Mouse (Mus musculus) left cerebral cortex, postnatal 4 days (tissue): ENCODE data around the gene Lrrc25. TPM values are rescaled to one million over a fixed set of nuclear protein-coding genes. Genes with fewer than 3 reads are reported as not detected.

ENCODE experiments used
- DNase-seq: peaks from one replicate; pipeline ENCODE4 v3.0.0-alpha.2; 2022
- intact Hi-C: fragments of 180-260 bp; cut with DNase I; formaldehyde crosslinking; loops from one replicate; pipeline ENCODE4 v1.15.1; 2025
- total RNA-seq, 2 experiments: library from RNA; stranded (reverse); gene quantifications; 2 replicates each; pipeline ENCODE4 v1.2.3; 2021

The Lrrc25 gene
- total RNA-seq, 2 experiments from 2014 or later = 1.1 to 1.3 TPM

- DNase-seq = no peak
Observed at GRCm38 (mm10) chr8:70598722-70599121, 17.2 kb upstream of the Lrrc25 start.

DNA sequence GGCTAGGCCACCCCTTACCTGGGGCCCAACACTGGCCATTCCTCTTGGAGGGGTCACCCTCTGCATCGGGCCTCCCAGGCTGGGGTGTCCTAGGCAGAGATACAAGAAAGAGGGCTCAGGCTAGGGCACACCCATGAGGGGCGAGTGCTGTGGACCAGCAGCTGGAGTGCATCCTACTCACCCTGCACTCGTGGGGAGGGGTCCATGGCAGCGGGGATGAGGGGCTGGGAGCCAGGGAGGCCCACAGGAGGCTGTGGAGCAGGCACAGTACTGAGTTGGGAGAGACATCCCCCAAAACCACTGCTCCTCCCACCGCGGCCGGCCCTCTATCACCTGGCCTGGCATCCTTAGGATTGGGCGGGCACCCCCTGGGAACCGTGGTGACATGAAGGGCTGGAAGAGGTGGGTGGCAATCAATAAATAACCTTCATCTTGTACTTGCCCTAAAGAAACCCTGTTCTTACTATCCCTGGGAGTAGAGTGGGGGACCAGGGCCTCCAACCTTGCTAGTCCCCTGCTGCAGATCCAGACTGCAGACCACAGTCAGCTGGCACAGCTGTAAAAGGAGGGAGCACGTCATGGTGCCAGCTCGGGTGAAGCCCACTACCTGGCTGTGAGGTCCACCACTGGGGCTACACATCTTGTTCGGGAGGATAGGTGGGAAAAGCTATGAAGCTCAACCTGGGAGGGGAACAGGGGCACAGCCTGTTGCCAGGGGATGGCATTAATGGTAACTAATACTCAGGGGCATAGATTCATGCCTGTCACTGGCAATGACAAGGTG, 16.3 kb upstream of the Lrrc25 start:
- no peak for DNase-seq
- intact Hi-C loops = no loop called here

More at GRCm38 (mm10) chr8:70598722-70599121, 17.2 kb upstream of the Lrrc25 start:
- intact Hi-C loops = no loop called here

DNA sequence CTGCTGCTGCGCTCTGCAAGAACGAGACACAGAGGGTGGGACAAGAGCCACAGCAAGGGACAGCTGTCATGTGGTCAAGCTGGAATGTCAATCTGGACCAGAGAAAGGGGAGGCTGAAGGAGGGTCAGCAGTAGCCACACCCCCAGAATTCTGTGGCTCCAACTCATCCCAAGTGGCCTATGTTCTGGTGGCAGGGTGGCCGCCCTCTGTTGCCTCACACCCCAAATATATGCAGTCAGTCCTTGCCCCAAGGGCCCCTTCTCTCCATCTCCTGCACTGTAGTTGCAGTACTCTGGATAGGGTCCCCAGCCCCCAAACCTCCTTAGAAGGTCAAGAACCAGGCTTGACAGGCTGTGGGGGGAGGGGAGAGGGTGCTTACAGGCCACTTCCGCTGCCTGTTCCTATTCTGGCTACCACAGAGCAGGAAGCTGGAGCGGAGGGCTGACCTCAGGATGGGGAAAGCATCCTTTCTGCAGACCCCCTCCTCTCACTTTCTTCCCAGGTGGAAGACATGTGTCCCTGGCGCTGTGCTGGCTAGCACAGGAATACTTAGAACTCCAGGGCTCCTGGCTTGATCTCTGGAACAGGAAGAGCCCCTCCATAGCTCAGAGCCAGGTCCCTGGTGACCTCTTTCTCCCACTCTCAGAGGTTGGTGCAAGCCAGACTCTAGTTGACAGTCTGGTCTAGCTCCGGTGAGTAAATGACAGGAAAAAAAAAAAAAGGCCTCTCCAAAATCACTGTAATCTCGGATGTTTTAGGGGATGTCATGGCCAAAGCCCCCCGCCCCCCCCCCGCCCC, 15.3 kb upstream of the Lrrc25 start:
- peak; percentile 49 for DNase-seq
- intact Hi-C loops = no loop called here

DNA sequence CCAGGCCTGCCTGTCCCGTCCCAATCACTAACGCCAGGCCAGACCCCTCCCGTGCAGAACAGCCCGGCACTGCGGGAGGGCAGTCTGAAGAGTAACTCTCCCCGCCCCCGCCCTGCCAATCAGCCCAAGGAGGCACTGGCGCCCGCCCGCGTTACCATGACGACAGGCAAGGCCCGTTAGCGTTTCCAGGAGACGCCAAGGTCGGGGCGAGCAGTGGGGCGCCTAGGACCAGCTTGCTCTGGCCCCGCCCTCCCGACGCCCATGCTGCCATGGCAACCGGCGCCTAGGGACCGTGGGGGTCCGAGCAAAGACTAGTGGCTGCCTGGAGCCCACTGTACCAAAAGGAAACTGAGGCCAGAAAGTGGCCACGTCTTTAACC, 14.7 kb upstream of the Lrrc25 start:
- intact Hi-C loops = no loop called here
- peak; percentile 98 for DNase-seq

DNA sequence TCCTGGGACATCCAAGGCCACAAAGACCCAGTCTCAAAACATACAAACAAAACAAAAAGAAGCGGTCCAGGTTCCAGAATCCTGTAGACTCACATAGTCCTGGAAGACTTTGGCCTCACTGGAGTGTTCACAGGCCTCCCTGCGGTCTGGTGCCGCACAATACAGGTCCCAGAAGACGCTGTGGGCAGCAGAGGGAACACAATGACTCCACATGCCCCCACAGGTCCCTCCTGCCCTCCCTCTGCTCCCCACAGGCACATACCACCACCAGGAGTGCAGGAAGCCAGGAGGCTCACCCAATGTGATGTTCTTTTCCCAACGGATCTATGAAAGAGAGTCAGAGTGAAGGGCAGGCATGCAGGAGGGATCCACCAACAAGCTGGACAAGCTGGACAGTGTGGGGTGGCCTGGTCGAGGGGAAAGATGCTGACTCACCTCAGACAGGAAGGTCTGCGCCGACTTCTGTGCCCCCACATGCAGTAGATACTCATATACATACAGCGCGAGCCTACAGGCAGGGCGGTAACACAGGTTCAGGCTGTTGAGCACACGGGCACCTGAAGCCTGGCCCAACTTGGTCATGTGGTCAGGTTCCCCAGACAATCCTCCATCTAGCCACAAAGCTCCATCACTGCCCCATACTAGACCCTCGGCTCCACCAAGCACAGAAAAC, 13.7 kb upstream of the Lrrc25 start:
- intact Hi-C loops = no loop called here
- DNase-seq = no peak

GRCm38 (mm10) chr8:70604558-70604957, 11.4 kb upstream of the Lrrc25 start:
- DNase-seq = no peak
- intact Hi-C loops = no loop called here

DNA sequence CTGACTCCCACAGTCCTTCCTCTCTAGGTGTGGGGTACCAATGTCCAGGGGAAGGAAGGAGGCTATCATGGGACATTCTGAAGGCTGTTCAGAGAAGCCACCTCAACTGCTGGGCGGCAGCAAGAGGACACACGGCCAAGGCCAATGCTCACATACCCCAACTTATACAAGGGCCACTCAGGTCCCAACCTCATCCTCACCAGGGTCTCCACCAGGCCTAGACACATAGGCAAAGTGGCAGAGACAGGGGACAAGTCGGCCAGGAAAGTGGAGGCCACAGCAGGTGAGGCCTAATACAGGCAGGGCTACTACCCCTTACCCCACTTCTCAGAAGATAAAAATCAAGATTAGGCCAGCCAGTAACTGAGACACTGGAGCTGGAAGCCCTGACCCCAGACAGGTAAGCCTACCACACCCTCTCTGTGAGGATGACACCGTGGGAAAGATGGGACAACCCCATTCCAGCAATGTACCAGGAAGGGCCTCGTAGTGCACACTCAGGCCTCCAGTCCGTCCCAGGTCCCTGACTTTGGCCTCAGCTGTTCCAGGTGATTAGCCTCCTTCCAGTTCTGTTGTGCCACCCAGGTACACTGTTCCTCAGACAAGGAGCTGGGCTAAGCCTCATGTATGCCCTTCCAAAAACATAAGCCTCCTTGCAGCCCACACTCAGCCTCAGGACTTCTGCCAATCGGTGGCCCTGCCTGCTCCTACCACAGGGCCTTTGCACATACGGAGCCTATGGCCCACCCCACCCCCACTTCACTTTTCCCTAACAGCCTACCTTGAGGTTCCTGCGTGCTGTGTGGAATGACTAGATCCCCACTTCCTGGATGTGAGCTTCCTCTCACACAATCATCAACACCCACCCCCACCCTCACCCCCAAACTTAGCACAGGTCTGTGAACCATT, 9.8 kb upstream of the Lrrc25 start:
- intact Hi-C loops = no loop called here

DNA sequence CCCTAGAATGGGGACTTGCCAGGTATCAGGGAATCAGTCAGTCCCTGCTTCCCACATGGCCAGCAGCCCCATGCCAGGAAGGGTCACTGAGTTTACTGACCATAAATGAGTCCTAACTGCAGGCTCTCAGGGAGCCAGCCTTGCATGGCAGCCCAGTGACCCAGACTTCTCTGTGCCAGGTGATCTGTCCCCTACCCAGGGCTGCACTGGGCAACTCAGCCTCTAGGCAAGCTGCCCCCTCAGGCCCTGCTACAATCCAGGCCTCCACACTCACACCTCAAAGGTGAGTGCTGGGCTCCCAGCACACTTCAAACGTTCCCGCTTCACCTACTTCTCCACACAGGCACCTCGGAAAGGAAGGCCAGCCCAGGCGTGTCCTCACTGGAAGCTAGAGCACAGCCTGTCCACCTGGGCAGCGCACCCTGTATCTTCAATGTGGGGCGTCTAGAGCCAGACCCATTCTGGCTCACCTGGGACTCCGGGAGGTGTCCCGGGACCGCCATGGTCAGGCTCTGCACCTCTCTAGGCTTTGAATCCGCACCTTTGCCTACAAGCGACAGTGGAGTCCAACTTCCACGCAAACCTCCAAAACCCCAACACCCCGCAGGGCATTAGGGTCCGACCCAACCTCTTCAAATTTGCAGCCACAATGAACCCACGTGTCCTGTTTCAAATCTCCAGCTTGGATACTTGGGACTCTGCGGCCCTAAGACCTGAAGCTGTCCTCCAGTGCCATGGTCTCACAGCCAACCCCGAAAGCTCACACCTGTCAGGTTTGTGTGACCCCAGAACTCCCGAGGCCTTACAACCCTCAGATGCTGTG, 9.0 kb upstream of the Lrrc25 start:
- intact Hi-C loops = no loop called here
- no peak for DNase-seq

More for the DNA sequence above, 9.8 kb upstream of the Lrrc25 start:
- no peak for DNase-seq

GRCm38 (mm10) chr8:70607603-70607897, 8.4 kb upstream of the Lrrc25 start:
- intact Hi-C loops = no loop called here
- DNase-seq = no peak

DNA sequence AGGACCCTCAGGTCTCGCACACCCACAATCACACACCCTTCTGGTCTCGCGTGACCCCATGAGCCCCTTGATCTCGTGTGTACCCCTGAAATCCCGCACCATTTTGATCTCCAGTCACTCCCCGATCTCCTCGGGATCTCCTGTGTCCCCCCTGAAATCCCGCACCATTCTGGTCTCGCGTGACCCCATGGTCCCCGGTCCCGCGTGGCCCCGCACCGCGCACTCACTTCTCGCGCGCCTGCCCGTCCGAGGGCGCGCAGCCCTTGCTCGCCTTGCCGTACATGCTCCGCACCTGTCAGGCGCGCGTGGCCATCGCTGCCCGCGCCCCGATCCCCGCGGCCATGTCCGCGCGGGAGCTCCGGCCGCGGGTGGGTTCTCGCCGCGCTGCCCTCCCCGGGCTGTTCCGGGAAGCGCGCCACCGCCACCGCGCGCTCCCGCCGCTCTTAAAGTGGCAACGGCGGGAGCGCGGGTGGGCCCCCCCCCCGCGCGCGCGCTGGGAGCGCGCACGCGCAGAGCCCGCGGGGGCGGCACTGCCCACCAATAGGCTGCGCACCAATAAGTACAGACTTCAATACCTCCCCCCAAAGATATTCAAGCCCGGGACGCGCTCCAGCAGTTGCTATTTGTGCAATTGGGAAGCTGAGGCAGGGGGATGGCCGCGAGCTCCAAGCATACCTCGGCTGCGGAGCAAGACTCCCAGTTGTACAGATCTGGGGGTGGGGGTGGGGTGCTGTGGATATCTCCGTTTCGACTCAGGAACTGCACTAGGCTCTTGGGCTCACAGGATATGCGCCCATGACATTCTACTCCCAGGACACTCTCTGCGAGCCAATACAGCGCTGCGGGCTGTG, 7.8 kb upstream of the Lrrc25 start:
- intact Hi-C loops = no loop called here

GRCm38 (mm10) chr8:70608749-70609367, 7.1 kb upstream of the Lrrc25 start, which contains the start of gene Ssbp4:
Gene Ssbp4 (minus strand): TSS chr8:70608872.
- no peak for DNase-seq
- intact Hi-C loops = no loop called here

More for the DNA sequence above, 7.8 kb upstream of the Lrrc25 start:
- peak; percentile 58 for DNase-seq

DNA sequence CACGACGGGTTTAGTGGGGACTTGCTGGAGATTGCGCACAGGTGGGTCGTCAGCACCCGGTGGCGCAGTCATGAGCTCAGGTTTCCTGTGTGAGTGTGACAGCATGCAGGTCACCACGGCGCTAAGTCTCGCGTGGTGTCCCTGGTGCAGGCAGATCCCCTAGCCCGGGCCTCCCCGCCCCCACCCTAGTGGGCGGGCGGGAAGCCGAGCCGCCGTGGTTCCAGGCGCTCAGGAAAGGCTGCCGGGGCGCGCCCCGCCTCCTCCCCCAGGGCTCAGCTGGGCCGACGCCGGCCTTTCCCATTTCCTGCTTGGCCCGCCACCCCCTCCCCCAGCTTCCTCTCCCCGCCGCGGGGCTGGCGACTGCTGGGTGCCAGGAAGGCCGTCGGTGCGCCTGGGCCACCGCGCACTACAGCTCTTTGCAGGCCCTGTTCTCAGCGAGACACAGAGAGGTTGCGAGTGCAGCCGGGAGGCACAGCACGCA, 6.5 kb upstream of the Lrrc25 start:
- DNase-seq = peak; percentile 78
- intact Hi-C loops = no loop called here

- intact Hi-C loops = no loop called here
Observed at GRCm38 (mm10) chr8:70609849-70610795, 5.8 kb upstream of the Lrrc25 start.

GRCm38 (mm10) chr8:70610796-70611771, 4.9 kb upstream of the Lrrc25 start:
- intact Hi-C loops = no loop called here
- peak; percentile 75 for DNase-seq

More at GRCm38 (mm10) chr8:70609849-70610795, 5.8 kb upstream of the Lrrc25 start:
- peak; percentile 72 for DNase-seq

- intact Hi-C loops = no loop called here
- DNase-seq = peak; percentile 86
Observed at GRCm38 (mm10) chr8:70611849-70612248, 4.1 kb upstream of the Lrrc25 start.

GRCm38 (mm10) chr8:70613763-70614162, 2.2 kb upstream of the Lrrc25 start:
- no peak for DNase-seq
- intact Hi-C loops = no loop called here
